Mouse (Mus musculus): Measurements from ENCODE around the gene Hmgcr. TPM values are rescaled to one million over a fixed set of nuclear protein-coding genes. Genes with fewer than 3 reads are reported as not detected.

Gene Hmgcr
- 185 and 192 TPM in 2 replicates for polyA plus RNA-seq (2016; fragmentation: Nextera tagmentation; extraction: Ambion mirVana)

- peak within 1 kb of the TSS; percentile 97 for H3K9ac ChIP-seq
- peaks cover 39% of the 10 kb centered on the region for H3K4me1 ChIP-seq
- peak; percentile 100 for ATAC-seq (ENCODE audit: low FRiP score)
- under 1% methylated on average over 68 of the region's 70 CpGs for WGBS
- H3K4me3 ChIP-seq, result peak within 1 kb of the TSS; percentile 79
- no peaks in the 10 kb centered on the region for H3K27me3 ChIP-seq
- H3K4me2 ChIP-seq (replicated peaks), result peak within 1 kb of the TSS; percentile 75
- no peaks in the 10 kb centered on the region for H3K9me3 ChIP-seq (replicated peaks)
- H3K27ac ChIP-seq, result peak within 1 kb of the TSS; percentile 99
- H3K36me3 ChIP-seq, result peaks cover 10% of the 10 kb centered on the region
These were observed at the start of gene Hmgcr for GRCm38 (mm10) chr13:96670406-96671077. TSS of gene Hmgcr (minus strand) at chr13:96670936.

GRCm38 (mm10) chr13:96720003-96720402 lies 49.3 kb upstream of the Hmgcr start:
- no peak overlapping the region for H3K9ac ChIP-seq
- H3K4me2 ChIP-seq (replicated peaks), result no peak overlapping the region
- no peak overlapping the region for H3K4me3 ChIP-seq
- no peaks in the 10 kb centered on the region for H3K27me3 ChIP-seq
- no peaks in the 10 kb centered on the region for H3K36me3 ChIP-seq
- no peaks in the 10 kb centered on the region for H3K9me3 ChIP-seq (replicated peaks)
- 93% methylated on average over 2 of the region's 2 CpGs for WGBS
- H3K4me1 ChIP-seq, result no peaks in the 10 kb centered on the region
- ATAC-seq (ENCODE audit: low FRiP score), result no peak
- no peak overlapping the region for H3K27ac ChIP-seq

GRCm38 (mm10) chr13:96717821-96718220 lies 47.1 kb upstream of the Hmgcr start:
- H3K27ac ChIP-seq, result no peak overlapping the region
- H3K4me1 ChIP-seq, result no peaks in the 10 kb centered on the region
- no peaks in the 10 kb centered on the region for H3K36me3 ChIP-seq
- H3K27me3 ChIP-seq, result no peaks in the 10 kb centered on the region
- H3K4me3 ChIP-seq, result no peak overlapping the region
- no peak overlapping the region for H3K9ac ChIP-seq
- ATAC-seq (ENCODE audit: low FRiP score), result no peak
- WGBS, result 65% methylated on average over 1 of the region's 1 CpGs
- no peaks in the 10 kb centered on the region for H3K9me3 ChIP-seq (replicated peaks)
- no peak overlapping the region for H3K4me2 ChIP-seq (replicated peaks)

GRCm38 (mm10) chr13:96716311-96716710 lies 45.6 kb upstream of the Hmgcr start:
- H3K4me3 ChIP-seq, result no peak overlapping the region
- no peaks in the 10 kb centered on the region for H3K9me3 ChIP-seq (replicated peaks)
- H3K27me3 ChIP-seq, result no peaks in the 10 kb centered on the region
- H3K27ac ChIP-seq, result no peak overlapping the region
- H3K9ac ChIP-seq, result no peak overlapping the region
- H3K4me1 ChIP-seq, result no peaks in the 10 kb centered on the region
- no peaks in the 10 kb centered on the region for H3K36me3 ChIP-seq
- H3K4me2 ChIP-seq (replicated peaks), result no peak overlapping the region
- no peak for ATAC-seq (ENCODE audit: low FRiP score)
- WGBS, result 95% methylated on average over 2 of the region's 2 CpGs

- Histone ChIP-seq H3K36me3 (no peaks in the 10 kb centered on the region), H3K4me3 (no peak overlapping the region), H3K4me1 (no peaks in the 10 kb centered on the region), H3K9me3 (replicated peaks) (no peaks in the 10 kb centered on the region), H3K27me3 (no peaks in the 10 kb centered on the region), H3K27ac (no peak overlapping the region), H3K9ac (no peak overlapping the region), H3K4me2 (replicated peaks) (no peak overlapping the region)
- WGBS, result 80% methylated on average over 8 of the region's 8 CpGs
- no peak for ATAC-seq (ENCODE audit: low FRiP score)
These were observed 38.8 kb upstream of the Hmgcr start for GRCm38 (mm10) chr13:96709269-96710233.

- H3K27ac ChIP-seq, result no peak overlapping the region
- 78% methylated on average over 9 of the region's 9 CpGs for WGBS
- H3K9me3 ChIP-seq (replicated peaks), result no peaks in the 10 kb centered on the region
- no peaks in the 10 kb centered on the region for H3K4me1 ChIP-seq
- H3K9ac ChIP-seq, result no peak overlapping the region
- no peaks in the 10 kb centered on the region for H3K27me3 ChIP-seq
- no peak overlapping the region for H3K4me3 ChIP-seq
- no peaks in the 10 kb centered on the region for H3K36me3 ChIP-seq
- no peak overlapping the region for H3K4me2 ChIP-seq (replicated peaks)
- ATAC-seq (ENCODE audit: low FRiP score), result no peak
These were observed 32.0 kb upstream of the Hmgcr start for GRCm38 (mm10) chr13:96702567-96703278.

GRCm38 (mm10) chr13:96697805-96698586 lies 27.3 kb upstream of the Hmgcr start:
- H3K4me3 ChIP-seq, result no peak overlapping the region
- no peak overlapping the region for H3K9ac ChIP-seq
- no peak overlapping the region for H3K27ac ChIP-seq
- ATAC-seq (ENCODE audit: low FRiP score), result no peak
- H3K27me3 ChIP-seq, result no peaks in the 10 kb centered on the region
- no peaks in the 10 kb centered on the region for H3K36me3 ChIP-seq
- H3K9me3 ChIP-seq (replicated peaks), result no peaks in the 10 kb centered on the region
- WGBS, result 82% methylated on average over 8 of the region's 8 CpGs
- no peaks in the 10 kb centered on the region for H3K4me1 ChIP-seq
- H3K4me2 ChIP-seq (replicated peaks), result no peak overlapping the region

GRCm38 (mm10) chr13:96695428-96695827 lies 24.7 kb upstream of the Hmgcr start:
- H3K4me3 ChIP-seq, result no peak overlapping the region
- H3K9ac ChIP-seq, result no peak overlapping the region
- H3K4me1 ChIP-seq, result no peaks in the 10 kb centered on the region
- no peaks in the 10 kb centered on the region for H3K36me3 ChIP-seq
- no peak overlapping the region for H3K4me2 ChIP-seq (replicated peaks)
- no peak overlapping the region for H3K27ac ChIP-seq
- no peaks in the 10 kb centered on the region for H3K27me3 ChIP-seq
- WGBS, result 90% methylated on average over 2 of the region's 2 CpGs
- no peaks in the 10 kb centered on the region for H3K9me3 ChIP-seq (replicated peaks)
- no peak for ATAC-seq (ENCODE audit: low FRiP score)

- no peak overlapping the region for H3K27ac ChIP-seq
- ATAC-seq (ENCODE audit: low FRiP score), result no peak
- WGBS, result 91% methylated on average over 5 of the region's 5 CpGs
- H3K27me3 ChIP-seq, result no peaks in the 10 kb centered on the region
- no peak overlapping the region for H3K4me2 ChIP-seq (replicated peaks)
- no peaks in the 10 kb centered on the region for H3K36me3 ChIP-seq
- H3K4me3 ChIP-seq, result no peak overlapping the region
- no peaks in the 10 kb centered on the region for H3K4me1 ChIP-seq
- H3K9ac ChIP-seq, result no peak overlapping the region
- no peaks in the 10 kb centered on the region for H3K9me3 ChIP-seq (replicated peaks)
These were observed 19.2 kb upstream of the Hmgcr start for GRCm38 (mm10) chr13:96689901-96690300.

GRCm38 (mm10) chr13:96687261-96687660 lies 16.5 kb upstream of the Hmgcr start:
- Histone ChIP-seq H3K4me1 (no peaks in the 10 kb centered on the region), H3K27ac (no peak overlapping the region), H3K9me3 (replicated peaks) (no peaks in the 10 kb centered on the region), H3K4me2 (replicated peaks) (no peak overlapping the region), H3K4me3 (no peak overlapping the region), H3K27me3 (no peaks in the 10 kb centered on the region), H3K36me3 (no peaks in the 10 kb centered on the region), H3K9ac (no peak overlapping the region)
- WGBS, result 95% methylated on average over 9 of the region's 9 CpGs
- ATAC-seq (ENCODE audit: low FRiP score), result no peak

GRCm38 (mm10) chr13:96684779-96685178 lies 14.0 kb upstream of the Hmgcr start:
- no peaks in the 10 kb centered on the region for H3K9me3 ChIP-seq (replicated peaks)
- H3K36me3 ChIP-seq, result no peaks in the 10 kb centered on the region
- H3K4me3 ChIP-seq, result no peak overlapping the region
- H3K4me1 ChIP-seq, result no peaks in the 10 kb centered on the region
- no peak overlapping the region for H3K27ac ChIP-seq
- H3K4me2 ChIP-seq (replicated peaks), result no peak overlapping the region
- H3K27me3 ChIP-seq, result no peaks in the 10 kb centered on the region
- H3K9ac ChIP-seq, result no peak overlapping the region
- no peak for ATAC-seq (ENCODE audit: low FRiP score)
- WGBS, result 84% methylated on average over 5 of the region's 5 CpGs
